Mouse (Mus musculus) forebrain, postnatal 0 days (tissue): ENCODE data around the gene Bet1l. TPM values are rescaled to one million over a fixed set of nuclear protein-coding genes. Genes with fewer than 3 reads are reported as not detected.
A peak's percentile ranks its signal among the peaks of the same experiment; 100 is the strongest.
"Not testable (repeated sequence)": the region's sequence is repeated elsewhere in the genome, so short reads cannot be mapped to it uniquely, and the experiment has no call there.

Experiments
- ATAC-seq: fragments of 200-750 bp; cut with Nextera tagmentation; 2 replicates; pipeline ENCODE4 v1.8.0; 2017; ENCODE audit warnings: mild to moderate bottlenecking, moderate library complexity
- DNase-seq: peaks from one replicate; pipeline ENCODE4 v3.0.0-alpha.2; 2015
- H3K27ac ChIP-seq: fragments of 300-500 bp; sonication (generic); 2 replicates; pipeline ENCODE4 v1.5.1; 2014; ENCODE audit warnings: low read depth, mild to moderate bottlenecking, antibody characterized with exemption, low read length, moderate library complexity, mixed read lengths
- H3K27me3 ChIP-seq: fragments of 300-500 bp; sonication (generic); 2 replicates; pipeline ENCODE4 v1.6.1; 2014; ENCODE audit warnings: mild to moderate bottlenecking, low read length, mixed read lengths; ENCODE audit not compliant: insufficient read depth
- H3K36me3 ChIP-seq: fragments of 300-500 bp; sonication (generic); 2 replicates; pipeline ENCODE4 v1.6.1; 2014; ENCODE audit warnings: mild to moderate bottlenecking, moderate library complexity; ENCODE audit not compliant: insufficient read depth
- H3K4me1 ChIP-seq: fragments of 300-500 bp; sonication (generic); 2 replicates; pipeline ENCODE4 v1.6.1; 2014; ENCODE audit warnings: antibody characterized with exemption; ENCODE audit not compliant: insufficient read depth
- H3K4me2 ChIP-seq: fragments of 300-500 bp; sonication (generic); 2 replicates; pipeline ENCODE4 v1.6.1; 2014; ENCODE audit warnings: low read depth, mild to moderate bottlenecking, moderate library complexity
- H3K4me3 ChIP-seq: fragments of 300-500 bp; sonication (generic); 2 replicates; pipeline ENCODE4 v1.5.1; 2014; ENCODE audit warnings: low read depth, low read length, mixed read lengths
- H3K9ac ChIP-seq: fragments of 300-500 bp; sonication (generic); 2 replicates; pipeline ENCODE4 v1.6.1; 2014; ENCODE audit warnings: mild to moderate bottlenecking
- H3K9me3 ChIP-seq: fragments of 300-500 bp; sonication (generic); 2 replicates; pipeline ENCODE4 v1.6.1; 2016; ENCODE audit warnings: low read length
- CTCF ChIP-seq: sonication (generic); IDR thresholded peaks from 2 replicates; pipeline ENCODE4 v1.5.1; 2016; ENCODE audit warnings: antibody characterized with exemption, control low read depth, low read depth
- WGBS: fragments of 180-500 bp; shearing (Covaris S2); extraction: QIAGEN DNeasy Blood & Tissue Kit; methylation state at CpG from one replicate; pipeline ENCODE4 v1.1.7; 2014; 5-methylcytosine and 5-hydroxymethylcytosine counted together
- polyA plus RNA-seq: library from polyadenylated mRNA; unstranded; fragments of >200 nt; fragmentation: Nextera tagmentation; extraction: Ambion mirVana; gene quantifications from 2 replicates; pipeline ENCODE4 v1.2.1, GENCODE M21; 2015
- total RNA-seq: library from RNA; depleted of rRNA; stranded (reverse); fragments of >200 nt; gene quantifications from 2 replicates; pipeline ENCODE4 v1.2.3, GENCODE M21; 2014

The Bet1l gene
- total and polyA plus RNA-seq, 2 experiments from 2014 or later: 30.8 to 48.8 TPM

- Histone ChIP-seq H3K4me3 (no peak overlapping the region), H3K9me3 (no peaks in the 10 kb centered on the region), H3K9ac (no peak overlapping the region), H3K36me3 (peaks cover 46% of the 10 kb centered on the region), H3K4me2 (no peak overlapping the region), H3K4me1 (no peaks in the 10 kb centered on the region), H3K27me3 (no peaks in the 10 kb centered on the region), H3K27ac (no peak overlapping the region)
- DNase-seq (no peak), ATAC-seq (no peak)
- TF ChIP-seq CTCF: no peak
- WGBS: 82% methylated on average over 3 of the region's 3 CpGs
Measured at GRCm38 (mm10) chr7:140899121-140899520, 41.7 kb upstream of the Bet1l start.

- Histone ChIP-seq H3K27ac (no peak overlapping the region), H3K4me3 (no peak overlapping the region), H3K9ac (no peak overlapping the region), H3K9me3 (no peaks in the 10 kb centered on the region), H3K36me3 (peaks cover 53% of the 10 kb centered on the region), H3K4me1 (no peaks in the 10 kb centered on the region), H3K4me2 (no peak overlapping the region), H3K27me3 (no peaks in the 10 kb centered on the region)
- TF ChIP-seq CTCF: no peak
- 90% methylated on average over 7 of the region's 7 CpGs for WGBS
- DNase-seq (no peak), ATAC-seq (no peak)
Measured at GRCm38 (mm10) chr7:140897863-140898262, 40.5 kb upstream of the Bet1l start.

- Histone ChIP-seq H3K4me3 (no peak overlapping the region), H3K27ac (no peak overlapping the region), H3K9ac (no peak overlapping the region), H3K4me1 (no peaks in the 10 kb centered on the region), H3K9me3 (no peaks in the 10 kb centered on the region), H3K36me3 (peaks cover 72% of the 10 kb centered on the region), H3K4me2 (no peak overlapping the region), H3K27me3 (no peaks in the 10 kb centered on the region)
- TF ChIP-seq CTCF: no peak
- 96% methylated on average over 3 of the region's 3 CpGs for WGBS
- no peak for ATAC-seq
- DNase-seq: no peak
Measured at GRCm38 (mm10) chr7:140894611-140895010, 37.2 kb upstream of the Bet1l start.

- Histone ChIP-seq H3K4me1 (no peaks in the 10 kb centered on the region), H3K27me3 (no peaks in the 10 kb centered on the region), H3K27ac (no peak overlapping the region), H3K4me2 (no peak overlapping the region), H3K9ac (no peak overlapping the region), H3K36me3 (peaks cover 74% of the 10 kb centered on the region), H3K9me3 (no peaks in the 10 kb centered on the region), H3K4me3 (no peak overlapping the region)
- 83% methylated on average over 7 of the region's 7 CpGs for WGBS
- DNase-seq: no peak
- no peak for TF ChIP-seq CTCF
- ATAC-seq: no peak
Measured at GRCm38 (mm10) chr7:140894031-140894430, 36.7 kb upstream of the Bet1l start.

- H3K4me3 ChIP-seq, H3K4me1 ChIP-seq, H3K27me3 ChIP-seq, H3K9me3 ChIP-seq, ATAC-seq, H3K9ac ChIP-seq, H3K4me2 ChIP-seq, DNase-seq, H3K27ac ChIP-seq: not testable (repeated sequence)
- WGBS: 97% methylated on average over 16 of the region's 16 CpGs
- peaks cover 74% of the 10 kb centered on the region for H3K36me3 ChIP-seq
Measured at GRCm38 (mm10) chr7:140890636-140891035, 33.3 kb upstream of the Bet1l start.

GRCm38 (mm10) chr7:140882469-140882803 is 25.1 kb upstream of the Bet1l start:
- ATAC-seq: peak; percentile 51
- peak overlapping the region; percentile 99 for H3K4me3 ChIP-seq
- H3K9me3 ChIP-seq: no peaks in the 10 kb centered on the region
- peak overlapping the region; percentile 72 for H3K4me2 ChIP-seq
- under 1% methylated on average over 12 of the region's 12 CpGs for WGBS
- peak overlapping the region; percentile 91 for H3K9ac ChIP-seq
- H3K4me1 ChIP-seq: peaks cover 3% of the 10 kb centered on the region; the same call in 1 of the 2 replicates
- H3K36me3 ChIP-seq: peaks cover 27% of the 10 kb centered on the region
- H3K27me3 ChIP-seq: no peaks in the 10 kb centered on the region
- DNase-seq: no peak
- H3K27ac ChIP-seq: peak overlapping the region; percentile 93
- TF ChIP-seq CTCF: no peak

GRCm38 (mm10) chr7:140881696-140882468 is 24.5 kb upstream of the Bet1l start, which contains the start of the genes Psmd13 and Sirt3:
Psmd13 (plus strand) TSS chr7:140881968.
Sirt3 (minus strand) TSS chr7:140882309.
- Histone ChIP-seq H3K36me3 (peaks cover 23% of the 10 kb centered on the region), H3K4me3 (peak within 1 kb of the TSS; percentile 99), H3K9ac (peak within 1 kb of the TSS; percentile 91), H3K27me3 (no peaks in the 10 kb centered on the region), H3K27ac (peak within 1 kb of the TSS; percentile 93), H3K9me3 (no peaks in the 10 kb centered on the region), H3K4me1 (peaks cover 3% of the 10 kb centered on the region; the same call in 1 of the 2 replicates), H3K4me2 (peak within 1 kb of the TSS; percentile 72)
- DNase-seq: peak; percentile 96
- peak; percentile 99 for ATAC-seq
- TF ChIP-seq CTCF: no peak
- WGBS: under 1% methylated on average over 59 of the region's 59 CpGs
